Mouse (Mus musculus) liver, embryonic 14.5 days (tissue): ENCODE results near the gene Pde6d. TPM values are rescaled to one million over a fixed set of nuclear protein-coding genes. Genes with fewer than 3 reads are reported as not detected.
"Not testable (repeated sequence)": the region's sequence is repeated elsewhere in the genome, so short reads cannot be mapped to it uniquely, and the experiment has no call there.

Experiments used
- ATAC-seq: fragments of 200-750 bp; cut with Nextera tagmentation; 2 replicates; pipeline ENCODE4 v1.8.0; 2017; ENCODE audit warnings: moderate number of reproducible peaks, mild to moderate bottlenecking, moderate library complexity; ENCODE audit not compliant: insufficient read depth
- DNase-seq, 3 experiments: peaks; one replicate each; pipeline ENCODE4 v3.0.0-alpha.2; 2012 to 2013; ENCODE audit warnings: low read depth in 3 of 3, low spot score in 3 of 3
- H3K27ac ChIP-seq: fragments of 300-500 bp; sonication (generic); 2 replicates; pipeline ENCODE4 v1.5.1; 2014; ENCODE audit warnings: moderate library complexity, mild to moderate bottlenecking, control low read depth, inconsistent platforms
- H3K27me3 ChIP-seq: fragments of 300-500 bp; sonication (generic); 2 replicates; pipeline ENCODE4 v1.6.1; 2014; ENCODE audit warnings: mild to moderate bottlenecking, low read length, moderate library complexity; ENCODE audit not compliant: control insufficient read depth, insufficient read depth
- H3K36me3 ChIP-seq: fragments of 300-500 bp; sonication (generic); replicated peaks from 2 replicates; pipeline ENCODE4 v1.6.1; 2014; ENCODE audit warnings: low read depth; ENCODE audit not compliant: control insufficient read depth, insufficient read depth
- H3K4me1 ChIP-seq, 2 experiments: fragments of 200-500 bp in 1 of 2; fragments of 300-500 bp in 1 of 2; sonication (generic) in 1 of 2; replicated peaks; 2 replicates each; pipeline ENCODE4 v1.6.1; 2012 to 2014; ENCODE audit warnings: antibody characterized with exemption in 1 of 2, inconsistent platforms in 1 of 2, low read length in 1 of 2; ENCODE audit not compliant: control insufficient read depth in 2 of 2, insufficient read depth in 2 of 2
- H3K4me2 ChIP-seq: fragments of 300-500 bp; sonication (generic); 2 replicates; pipeline ENCODE4 v1.6.1; 2014; ENCODE audit warnings: low read depth, mild to moderate bottlenecking, control low read depth, moderate library complexity
- H3K4me3 ChIP-seq, 2 experiments: fragments of 200-500 bp in 1 of 2; fragments of 300-500 bp in 1 of 2; sonication (generic) in 1 of 2; 2 replicates each; pipeline ENCODE4 v1.5.1; 2012 to 2014; ENCODE audit warnings: low read depth in 2 of 2, low read length in 2 of 2, mild to moderate bottlenecking in 2 of 2, control low read depth in 1 of 2, inconsistent platforms in 1 of 2, moderate library complexity in 1 of 2; ENCODE audit not compliant: insufficient read depth in 1 of 2
- H3K9ac ChIP-seq: fragments of 300-500 bp; sonication (generic); replicated peaks from 2 replicates; pipeline ENCODE4 v1.6.1; 2014; ENCODE audit warnings: mild to moderate bottlenecking, control low read depth, moderate library complexity
- H3K9me3 ChIP-seq: fragments of 300-500 bp; sonication (generic); 2 replicates; pipeline ENCODE4 v1.6.1; 2016; ENCODE audit warnings: low read length, mixed read lengths; ENCODE audit not compliant: control insufficient read depth
- CTCF ChIP-seq: IDR thresholded peaks from 2 replicates; pipeline ENCODE4 v1.5.1; 2016; ENCODE audit warnings: antibody characterized with exemption, low read depth, control low read depth
- EP300 ChIP-seq: IDR thresholded peaks from 2 replicates; pipeline ENCODE4 v1.6.1; 2016; ENCODE audit warnings: antibody characterized with exemption, low read depth
- WGBS: fragments of 180-500 bp; shearing (Covaris S2); extraction: QIAGEN DNeasy Blood & Tissue Kit; methylation state at CpG from one replicate; pipeline ENCODE4 v1.1.7; 2014; ENCODE audit not compliant: insufficient replicate concordance; 5-methylcytosine and 5-hydroxymethylcytosine counted together
- polyA plus RNA-seq, 2 experiments: library from polyadenylated mRNA; depleted of rRNA in 1 of 2; stranded (reverse) in 1 of 2; unstranded in 1 of 2; fragments of >200 nt; fragmentation: Nextera tagmentation in 1 of 2; extraction: Ambion mirVana in 1 of 2; gene quantifications; 2 replicates each; pipeline versions ENCODE4 v1.2.1 to v1.2.3; 2012 to 2014

The Pde6d gene
- polyA plus RNA-seq, 2 experiments, result 20.0 to 23.6 TPM

- no peak for DNase-seq
- Histone ChIP-seq H3K4me1 (0 out of 4 replicates have a peak, but pooled peaks cover 0 to 2% of the 10 kb centered on the region in 2 experiments), H3K27me3 (no peaks in the 10 kb centered on the region), H3K4me2 (no peak overlapping the region), H3K27ac (no peak overlapping the region), H3K4me3 (no peak overlapping the region), H3K9ac (no peak overlapping the region), H3K9me3 (no peaks in the 10 kb centered on the region), H3K36me3 (no peaks in the 10 kb centered on the region)
- TF ChIP-seq EP300 (no peak), CTCF (no peak)
- no peak for ATAC-seq
- WGBS, result 50% methylated on average over 3 of the region's 3 CpGs
Observed at GRCm38 (mm10) chr1:86517076-86517475, 65.4 kb downstream of the Pde6d start.

- no peak for TF ChIP-seq EP300
- TF ChIP-seq CTCF, result no peak
- WGBS, result 55% methylated on average over 6 of the region's 6 CpGs
- no peak for DNase-seq
- no peak overlapping the region for H3K4me3 ChIP-seq
- H3K36me3 ChIP-seq, result no peaks in the 10 kb centered on the region
- H3K9ac ChIP-seq, result no peak overlapping the region
- no peak overlapping the region for H3K4me2 ChIP-seq
- H3K27ac ChIP-seq, result no peak overlapping the region
- no peaks in the 10 kb centered on the region for H3K9me3 ChIP-seq
- H3K4me1 ChIP-seq, result 0 out of 4 replicates have a peak, but pooled peaks cover 0 to 5% of the 10 kb centered on the region in 2 experiments
- ATAC-seq, result no peak
- H3K27me3 ChIP-seq, result no peaks in the 10 kb centered on the region
Observed at GRCm38 (mm10) chr1:86515715-86516410, 66.6 kb downstream of the Pde6d start.

DNA sequence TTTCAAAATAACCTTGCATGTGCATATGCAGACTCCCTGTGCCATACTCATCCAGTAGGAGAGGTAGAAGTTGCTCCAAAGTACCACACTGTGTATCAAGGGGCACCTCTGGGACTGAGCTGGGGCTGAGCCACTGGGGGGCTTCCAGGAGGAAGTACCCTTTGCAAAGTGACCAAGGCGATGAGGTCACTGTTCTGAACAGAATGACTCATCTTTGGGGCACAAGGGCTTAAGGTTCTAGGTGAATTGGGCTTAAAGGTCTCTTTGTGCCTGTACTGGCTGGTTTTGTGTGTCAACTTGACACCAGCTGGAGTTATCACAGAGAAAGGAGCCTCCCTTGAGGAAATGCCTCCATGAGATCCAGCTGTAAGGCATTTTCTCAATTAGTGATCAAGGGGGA, 69.4 kb downstream of the Pde6d start:
- not testable (repeated sequence) for ATAC-seq, H3K36me3 ChIP-seq, H3K9me3 ChIP-seq, H3K4me1 ChIP-seq, H3K27me3 ChIP-seq, DNase-seq, H3K4me3 ChIP-seq, H3K27ac ChIP-seq, H3K9ac ChIP-seq, H3K4me2 ChIP-seq
- WGBS, result 55% methylated on average over 1 of the region's 1 CpGs

- ATAC-seq (no peak), DNase-seq (no peak)
- Histone ChIP-seq H3K36me3 (no peaks in the 10 kb centered on the region), H3K9ac (no peak overlapping the region), H3K4me1 (peaks cover 0 to 9% of the 10 kb centered on the region in 2 experiments; a peak in 2 of 4 replicates), H3K4me2 (no peak overlapping the region), H3K9me3 (no peaks in the 10 kb centered on the region), H3K27ac (no peak overlapping the region), H3K27me3 (no peaks in the 10 kb centered on the region), H3K4me3 (no peak overlapping the region)
- no peak for TF ChIP-seq CTCF
- 76% methylated on average over 4 of the region's 4 CpGs for WGBS
Observed at GRCm38 (mm10) chr1:86512154-86512720, 70.2 kb downstream of the Pde6d start.

DNA sequence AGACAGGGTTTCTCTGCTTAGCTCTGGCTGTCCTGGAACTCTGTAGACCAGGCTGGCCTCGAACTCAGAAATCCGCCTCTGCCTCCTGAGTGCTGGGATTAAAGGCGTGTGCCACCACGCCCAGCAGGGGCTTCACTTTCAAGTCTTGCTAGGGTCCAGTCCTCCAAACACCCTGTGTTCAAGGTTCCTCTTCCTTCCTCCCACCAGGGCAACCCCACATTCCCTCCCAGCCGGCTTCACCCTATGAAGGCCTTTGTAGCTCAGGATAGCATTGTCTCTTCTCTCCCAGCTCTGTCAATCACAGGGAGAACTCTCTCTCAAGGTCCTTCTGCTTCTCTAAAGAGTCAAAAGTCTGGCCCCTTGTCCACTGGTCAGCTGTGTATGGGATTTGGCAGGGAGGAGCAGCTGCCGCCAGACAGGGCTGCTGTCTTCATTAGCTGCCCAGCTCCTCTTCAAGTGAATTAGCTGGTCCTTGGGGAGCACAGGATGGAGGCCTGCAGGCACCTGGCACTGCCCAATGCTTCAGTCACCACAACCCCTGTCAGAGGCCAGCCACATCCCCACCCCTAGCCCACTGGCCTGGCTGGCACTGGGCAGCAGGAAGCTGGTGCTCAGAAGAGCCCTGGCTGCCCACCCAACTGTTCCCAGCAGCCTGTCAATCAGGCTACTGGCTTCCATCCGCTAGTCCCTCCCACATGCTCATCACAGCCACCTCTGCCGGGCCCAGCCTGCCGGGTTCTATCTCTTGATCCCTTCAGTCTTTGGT, 71.6 kb downstream of the Pde6d start:
- H3K4me1 ChIP-seq, result peaks cover 0 to 12% of the 10 kb centered on the region in 2 experiments; a peak in 2 of 4 replicates
- H3K27me3 ChIP-seq, result no peaks in the 10 kb centered on the region
- H3K27ac ChIP-seq, result no peak overlapping the region
- ATAC-seq, result no peak
- no peak for DNase-seq
- H3K9ac ChIP-seq, result no peak overlapping the region
- no peak overlapping the region for H3K4me3 ChIP-seq
- TF ChIP-seq EP300 (no peak), CTCF (no peak)
- H3K36me3 ChIP-seq, result no peaks in the 10 kb centered on the region
- no peak overlapping the region for H3K4me2 ChIP-seq
- 55% methylated on average over 9 of the region's 9 CpGs for WGBS
- H3K9me3 ChIP-seq, result no peaks in the 10 kb centered on the region
